Mouse (Mus musculus) 3T3-L1 (cell line): ENCODE results near the gene Cfd.

Experiments used
- DNase-seq: peaks from one replicate; pipeline ENCODE4 v3.0.0-alpha.2; 2015; ENCODE audit warnings: low read depth, low spot score

Gene Cfd

GRCm38 (mm10) chr10:79886054-79886453 is 4.6 kb upstream of the Cfd start, which contains the start of gene Elane:
Elane (plus strand) TSS chr10:79886247.
- DNase-seq = no peak

GRCm38 (mm10) chr10:79886611-79887010 is 4.0 kb upstream of the Cfd start:
- no peak for DNase-seq

DNA sequence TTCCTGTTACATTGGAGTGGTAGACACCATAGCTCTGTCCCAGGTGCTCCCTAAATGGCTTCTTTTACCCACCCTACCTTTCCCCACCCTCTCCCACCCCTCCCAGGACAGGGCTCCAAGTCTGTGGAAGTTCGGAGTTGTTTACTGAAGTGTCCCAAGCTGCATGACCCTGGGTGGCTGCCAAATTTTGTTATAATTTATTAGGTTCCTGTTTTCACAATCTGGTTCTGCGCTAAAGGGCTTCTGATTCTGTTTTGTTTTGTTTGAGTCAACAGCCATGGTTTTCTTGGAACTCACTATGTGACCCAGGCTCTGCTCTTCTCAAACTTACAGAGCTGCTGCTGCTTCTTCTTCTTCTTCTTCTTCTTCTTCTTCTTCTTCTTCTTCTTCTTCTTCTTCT is 1.3 kb upstream of the Cfd start:
- no peak for DNase-seq

DNA sequence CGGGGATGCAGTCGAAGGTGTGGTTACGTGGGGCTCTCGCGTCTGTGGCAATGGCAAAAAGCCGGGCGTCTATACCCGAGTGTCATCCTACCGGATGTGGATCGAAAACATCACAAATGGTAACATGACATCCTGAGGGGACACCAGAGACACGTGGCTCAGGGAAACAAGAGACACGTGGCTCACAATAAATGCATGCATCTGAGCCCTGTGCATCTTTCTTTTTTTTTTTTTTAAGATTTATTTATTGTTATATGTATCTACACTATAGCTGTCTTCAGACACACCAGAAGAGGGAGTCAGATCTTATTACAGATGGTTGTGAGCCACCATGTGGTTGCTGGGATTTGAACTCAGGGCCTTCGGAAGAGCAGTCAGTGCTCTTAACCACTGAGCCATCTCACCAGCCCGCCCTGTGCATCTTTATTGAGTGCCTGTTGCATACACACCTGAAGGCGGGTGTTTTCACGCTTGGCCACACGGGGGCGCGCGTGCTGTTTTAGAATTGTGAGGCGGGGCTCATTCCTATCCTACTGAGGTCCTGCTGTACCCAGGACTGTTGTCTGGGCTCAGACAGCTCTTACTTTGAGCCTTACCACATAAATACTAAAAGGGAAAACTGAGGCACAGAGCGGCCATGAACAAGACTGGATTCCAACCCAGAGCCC is 1.9 kb downstream of the Cfd start:
- DNase-seq = peak; percentile 79

GRCm38 (mm10) chr10:79896306-79896705 is 5.7 kb downstream of the Cfd start:
- no peak for DNase-seq

DNA sequence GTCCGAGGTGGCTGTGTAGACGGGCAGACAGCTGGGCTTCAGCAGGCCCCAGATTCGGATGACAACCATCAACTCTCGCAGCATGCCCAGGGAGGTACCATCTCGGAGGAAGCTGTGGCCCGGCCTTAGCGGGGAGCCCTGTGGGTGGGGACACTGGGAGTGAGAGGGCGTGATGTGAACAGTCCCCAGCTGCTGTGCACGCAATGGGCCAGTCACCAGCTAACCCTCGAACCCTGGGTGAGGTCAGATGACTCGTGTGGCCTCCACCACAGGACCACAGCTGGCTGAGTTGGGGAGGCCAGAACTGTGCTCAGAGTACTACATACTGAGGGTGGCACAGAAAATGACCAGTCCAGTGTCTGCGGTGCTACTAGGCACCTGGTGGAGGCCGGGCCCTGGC is 6.2 kb downstream of the Cfd start:
- peak; percentile 14 for DNase-seq

GRCm38 (mm10) chr10:79897316-79898245 is 6.9 kb downstream of the Cfd start:
- no peak for DNase-seq

GRCm38 (mm10) chr10:79900951-79901410 is 10.3 kb downstream of the Cfd start:
- peak; percentile 33 for DNase-seq

- DNase-seq = no peak
Measured at GRCm38 (mm10) chr10:79906712-79907111, 16.1 kb downstream of the Cfd start.

GRCm38 (mm10) chr10:79907415-79907814 is 16.8 kb downstream of the Cfd start:
- no peak for DNase-seq

DNA sequence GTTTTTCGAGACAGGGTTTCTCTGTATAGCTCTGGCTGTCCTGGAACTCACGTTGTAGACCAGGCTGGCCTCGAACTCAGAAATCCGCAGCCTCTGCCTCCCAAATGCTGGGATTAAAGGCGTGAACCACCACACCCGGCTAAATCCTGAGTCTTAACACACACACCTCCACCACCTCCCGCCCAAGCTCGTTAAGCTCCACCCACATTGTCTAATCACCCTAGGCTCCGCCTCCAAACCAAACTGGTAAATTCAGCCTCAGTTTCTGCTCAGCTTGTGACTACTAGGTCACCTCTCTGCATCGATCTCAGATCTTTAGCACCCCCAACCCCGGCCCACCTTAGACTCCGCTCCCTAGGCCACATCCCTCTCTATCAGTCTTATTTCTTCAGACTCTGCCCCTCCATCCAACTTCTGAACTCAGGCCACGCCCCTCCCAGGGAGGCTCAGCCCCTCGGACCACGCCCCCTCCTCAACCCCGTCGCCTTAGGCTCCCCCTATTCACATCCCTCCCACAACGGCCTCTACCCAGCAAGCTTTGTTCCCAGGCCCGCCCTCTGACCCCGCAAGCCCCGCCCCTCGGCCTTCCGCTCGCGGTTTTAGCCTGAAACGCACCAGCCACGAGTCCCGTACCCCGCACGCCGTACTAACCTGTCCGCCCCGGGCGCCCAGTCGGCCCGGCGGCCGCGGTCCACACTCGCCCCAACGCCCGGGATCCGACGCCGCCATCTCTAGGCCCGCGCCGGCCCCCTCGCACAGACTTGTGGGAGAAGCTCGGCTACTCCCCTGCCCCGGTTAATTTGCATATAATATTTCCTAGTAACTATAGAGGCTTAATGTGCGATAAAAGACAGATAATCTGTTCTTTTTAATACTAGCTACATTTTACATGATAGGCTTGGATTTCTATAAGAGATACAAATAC is 17.8 kb downstream of the Cfd start, which contains the start of gene Med16:
TSS of gene Med16 (minus strand) at position 757 of the 925 bp plus-strand sequence.
- peak; percentile 96 for DNase-seq

- peak; percentile 75 for DNase-seq
Measured at GRCm38 (mm10) chr10:79909092-79909922, 18.7 kb downstream of the Cfd start.

GRCm38 (mm10) chr10:79910556-79910955 is 19.9 kb downstream of the Cfd start, which contains the start of gene Gm26602:
Gm26602 (plus strand) TSS chr10:79910856.
- no peak for DNase-seq

DNA sequence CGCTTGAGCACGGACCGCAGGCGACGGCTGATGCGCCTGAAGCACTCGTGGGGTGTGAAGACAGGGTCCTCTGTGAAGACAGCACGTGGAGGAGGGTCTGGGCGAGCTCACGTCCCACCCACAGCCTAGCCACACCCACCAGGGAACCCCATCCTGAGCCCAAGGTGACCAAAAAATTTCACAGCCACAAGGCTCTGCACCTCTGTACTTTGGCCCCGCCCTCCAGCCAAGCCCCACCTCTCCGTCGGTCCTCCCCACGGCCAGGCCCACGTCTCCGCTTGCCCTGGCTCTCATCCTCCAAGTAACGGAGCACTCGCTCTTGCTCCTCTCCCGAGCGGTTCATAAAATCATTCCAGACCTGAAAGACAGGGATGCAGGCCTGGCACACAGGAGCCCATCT is 21.8 kb downstream of the Cfd start:
- no peak for DNase-seq

DNA sequence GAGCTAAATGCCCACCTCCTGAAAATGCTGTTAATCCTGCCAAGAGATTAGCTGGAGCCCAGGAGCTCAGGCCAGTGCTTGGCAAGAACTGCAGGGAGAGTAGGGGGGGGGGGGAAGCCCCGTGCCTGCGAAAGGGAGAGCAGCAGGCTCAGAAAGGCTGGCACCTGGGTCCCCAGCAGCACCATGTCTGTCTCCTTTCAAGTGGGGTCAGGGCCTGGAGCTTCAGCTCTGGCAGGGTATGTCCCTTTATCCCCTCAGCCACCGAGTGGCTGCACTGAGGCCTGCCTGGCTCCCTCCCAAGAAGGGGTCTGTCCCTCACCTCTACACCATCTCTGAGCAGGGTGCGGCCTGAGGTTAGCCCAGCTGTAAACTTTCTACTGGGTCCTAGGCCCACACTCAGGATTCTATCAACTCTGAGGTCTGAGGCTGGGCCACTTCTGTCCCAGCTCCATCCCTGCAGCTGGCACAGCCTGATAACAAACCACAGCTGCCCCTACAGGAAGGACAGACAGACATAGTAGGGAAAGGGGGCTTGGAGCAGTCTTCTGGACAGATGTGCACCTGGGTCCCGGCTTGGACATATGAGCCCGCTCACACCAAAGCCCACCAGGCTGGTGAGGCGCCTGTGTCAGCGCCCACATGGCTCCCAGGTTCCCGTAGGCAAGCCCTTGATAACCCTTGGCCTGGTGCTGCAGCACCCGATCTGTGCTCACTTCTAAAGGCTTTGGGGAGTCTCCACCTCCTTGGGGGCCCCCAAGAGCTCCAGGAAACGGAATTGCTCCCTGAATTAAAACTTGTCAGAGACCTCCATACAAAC is 23.7 kb downstream of the Cfd start:
- no peak for DNase-seq

- no peak for DNase-seq
Measured at GRCm38 (mm10) chr10:79914948-79915596, 24.4 kb downstream of the Cfd start.

DNA sequence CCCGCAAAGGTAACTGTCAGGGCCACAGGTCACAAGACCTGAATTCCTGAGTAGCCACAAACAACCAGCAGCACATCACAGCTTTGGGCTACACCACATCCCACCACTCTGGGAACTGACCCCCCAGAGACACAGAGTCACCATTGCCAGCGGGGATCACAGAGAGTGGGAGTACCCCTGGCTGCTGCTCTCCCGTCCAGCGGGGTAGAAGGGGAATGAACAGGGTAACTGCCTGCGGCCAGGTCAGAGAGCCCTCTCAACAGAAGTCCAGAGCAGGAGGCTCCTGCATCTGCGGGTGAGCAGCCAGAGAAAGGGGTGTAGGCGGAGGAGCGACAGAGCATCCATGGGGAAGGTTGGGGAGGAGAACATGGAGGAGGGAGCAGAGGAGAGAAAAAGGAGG is 25.4 kb downstream of the Cfd start:
- DNase-seq = no peak

DNA sequence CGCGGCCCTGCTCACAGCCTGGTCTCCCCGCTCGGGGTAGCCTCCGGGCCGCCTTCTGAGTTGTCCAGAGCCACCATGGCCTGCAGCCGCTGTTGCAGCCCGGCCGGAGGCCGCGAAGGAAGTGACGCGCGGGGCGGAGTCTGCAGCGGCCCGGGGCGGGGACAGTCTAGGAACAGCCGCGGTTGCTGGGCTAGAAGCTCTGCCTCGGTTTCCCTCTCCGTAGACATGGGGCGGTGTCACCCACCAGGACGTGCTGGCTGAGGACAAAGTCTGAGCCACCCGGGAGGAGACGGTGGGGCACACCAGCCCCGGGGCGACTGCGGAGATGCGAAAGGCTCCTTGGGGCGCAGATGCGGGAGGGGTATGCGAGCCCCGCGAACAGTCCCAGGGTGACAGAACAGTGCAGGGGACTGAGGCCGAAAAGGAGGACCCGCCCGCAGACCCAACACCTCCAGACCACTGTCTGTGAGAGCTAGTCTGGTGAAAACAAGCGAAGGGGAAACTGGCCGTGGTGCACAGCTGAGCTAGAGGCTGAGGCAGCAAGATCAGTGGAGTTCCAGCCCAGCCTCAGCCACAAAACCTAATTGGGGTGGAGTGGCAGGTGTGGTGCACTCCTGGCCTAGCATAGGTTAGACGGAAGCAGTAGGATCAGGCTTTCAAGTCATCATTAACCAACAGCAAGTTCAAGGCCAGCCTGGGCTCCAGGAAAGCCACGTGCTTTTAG is 26.3 kb downstream of the Cfd start, which contains the start of gene Kiss1r:
TSS of gene Kiss1r (plus strand) at position 164 of the 724 bp plus-strand sequence.
- DNase-seq = peak; percentile 70
